Mouse (Mus musculus) retina, embryonic 14.5 days (tissue): ENCODE results near the gene Atxn7l3.

ENCODE experiments used
- DNase-seq: peaks from one replicate; pipeline ENCODE4 v3.0.0-alpha.2; 2015; ENCODE audit warnings: low spot score

Gene Atxn7l3

DNA sequence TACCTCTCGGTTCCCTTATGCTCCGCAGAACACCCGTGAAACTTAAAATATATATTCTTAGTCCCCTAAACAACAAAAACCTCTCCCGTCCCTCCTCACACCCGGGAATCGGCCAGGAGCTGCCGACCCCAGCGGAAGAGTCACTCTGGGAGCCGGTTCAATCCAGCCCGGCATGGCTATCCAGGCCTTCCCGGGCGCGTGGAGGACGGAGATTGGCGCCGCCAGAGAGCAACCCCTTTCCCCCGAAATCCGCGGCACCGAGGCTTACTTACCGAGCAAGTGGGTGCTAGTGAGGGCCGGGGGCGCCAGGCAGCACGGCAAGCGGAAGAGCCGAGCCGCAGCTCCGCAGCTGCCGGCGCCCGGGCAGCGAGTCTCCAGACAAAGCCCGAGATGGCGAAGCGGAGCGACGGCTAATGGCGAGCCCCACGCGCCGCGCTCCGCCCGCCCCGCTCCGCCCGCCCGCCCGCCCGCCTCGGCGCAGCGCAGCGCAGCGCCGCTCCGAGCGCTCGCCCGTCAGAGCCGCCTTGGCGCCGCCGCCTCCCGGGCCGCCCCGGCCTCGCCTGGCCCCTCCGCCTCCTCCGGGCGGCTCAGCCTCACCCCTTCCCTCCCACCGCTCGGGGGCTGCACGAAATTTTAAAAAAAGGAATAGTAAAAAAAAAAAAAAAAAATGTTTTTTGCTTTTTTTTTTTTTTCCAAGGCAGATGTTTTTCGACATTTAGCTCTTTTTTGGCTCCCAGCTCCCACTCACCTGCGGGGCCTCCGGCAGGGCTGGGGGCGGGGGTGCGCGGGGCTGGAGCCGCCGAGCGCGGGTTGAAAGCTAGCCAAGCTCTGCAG is 22.4 kb upstream of the Atxn7l3 start:
- peak; percentile 61 for DNase-seq

DNA sequence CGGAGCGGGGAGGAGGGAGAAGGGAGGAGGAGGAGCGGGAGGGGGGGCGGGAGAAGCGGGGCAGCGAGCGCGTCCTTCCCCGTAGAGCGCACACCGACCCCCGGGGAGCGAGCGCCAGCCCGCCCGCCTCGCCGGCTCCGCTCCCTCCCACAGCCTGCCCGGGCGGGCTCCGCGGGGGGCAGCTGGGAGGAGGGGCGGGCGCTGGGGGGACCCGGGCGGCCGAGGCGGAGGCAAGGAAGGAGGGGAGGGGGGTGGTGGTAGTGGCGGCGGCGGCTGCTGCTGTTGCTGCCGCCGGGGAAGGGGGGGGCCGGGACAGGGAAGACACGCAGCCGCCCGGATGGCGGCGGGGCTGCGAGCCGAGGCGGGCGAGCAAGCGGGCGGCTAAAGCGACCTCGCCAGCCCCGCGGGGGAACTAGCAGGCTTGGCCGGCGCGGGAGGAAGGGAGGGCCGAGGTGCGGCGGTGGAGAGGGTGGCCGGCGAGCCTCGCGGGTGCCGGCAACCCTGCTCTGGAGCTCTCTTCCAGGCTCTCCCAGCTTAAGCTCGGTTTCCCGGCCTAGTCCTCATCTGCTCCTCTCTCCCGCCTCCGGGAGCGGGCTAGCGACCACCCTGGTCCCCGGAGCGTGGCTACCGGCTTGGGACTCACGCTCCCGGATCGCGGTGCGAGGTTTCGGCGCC is 21.6 kb upstream of the Atxn7l3 start:
- peak; percentile 71 for DNase-seq

DNA sequence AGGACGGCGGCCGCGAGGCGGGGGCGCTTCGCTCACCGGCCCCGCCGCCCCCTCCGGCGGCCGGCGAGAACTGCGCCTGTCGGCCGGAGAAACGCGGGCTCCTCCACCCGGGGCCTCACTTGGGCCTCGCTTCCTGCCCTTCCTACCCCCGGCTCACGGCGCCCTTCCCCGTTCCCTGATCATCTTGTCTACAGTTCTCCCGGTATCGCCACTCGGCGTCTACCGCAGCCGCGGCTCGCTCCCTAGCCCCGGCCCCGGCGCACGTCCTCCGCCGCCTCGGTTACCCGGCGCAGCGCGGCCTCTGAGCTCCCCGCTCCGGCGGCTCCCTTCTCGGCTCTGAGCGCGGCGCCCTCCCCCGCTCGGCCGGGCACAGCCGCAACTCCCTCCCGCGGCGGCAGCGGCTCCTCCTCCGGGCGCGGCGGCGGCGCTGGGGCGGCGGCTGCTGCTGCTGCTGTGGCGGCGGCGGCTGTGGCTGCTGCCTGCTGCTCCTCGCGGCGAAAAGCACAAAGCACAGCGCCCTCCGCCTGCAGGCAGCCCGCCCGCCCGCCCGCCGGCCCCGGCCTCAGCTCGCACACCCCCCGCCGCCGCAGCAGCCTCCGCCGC is 21.0 kb upstream of the Atxn7l3 start:
- DNase-seq: peak; percentile 72

- peak; percentile 83 for DNase-seq
These were observed 20.3 kb upstream of the Atxn7l3 start for GRCm38 (mm10) chr11:102316572-102317297.

GRCm38 (mm10) chr11:102315690-102316571 is 19.5 kb upstream of the Atxn7l3 start:
- peak; percentile 27 for DNase-seq

DNA sequence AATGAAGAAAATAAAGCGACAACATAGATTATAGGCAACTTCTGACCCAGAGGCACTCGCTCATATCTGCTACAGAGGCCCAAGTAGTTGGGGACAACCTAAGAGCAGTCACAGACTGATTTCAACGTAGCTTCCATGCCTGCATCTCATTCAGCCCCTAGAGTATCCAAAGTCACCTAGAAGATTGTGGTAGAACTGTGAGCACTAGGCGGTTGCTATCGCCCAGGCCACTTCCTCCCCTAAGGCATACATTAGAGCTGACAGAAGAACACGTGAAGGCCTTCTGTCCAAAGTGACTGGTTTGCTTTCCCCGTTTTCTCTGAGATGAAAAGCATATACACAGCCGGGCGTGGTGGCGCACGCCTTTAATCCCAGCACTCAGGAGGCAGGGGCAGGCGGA is 17.9 kb upstream of the Atxn7l3 start:
- no peak for DNase-seq

GRCm38 (mm10) chr11:102312586-102312985 is 16.2 kb upstream of the Atxn7l3 start:
- DNase-seq: no peak

GRCm38 (mm10) chr11:102311966-102312365 is 15.5 kb upstream of the Atxn7l3 start:
- no peak for DNase-seq

DNA sequence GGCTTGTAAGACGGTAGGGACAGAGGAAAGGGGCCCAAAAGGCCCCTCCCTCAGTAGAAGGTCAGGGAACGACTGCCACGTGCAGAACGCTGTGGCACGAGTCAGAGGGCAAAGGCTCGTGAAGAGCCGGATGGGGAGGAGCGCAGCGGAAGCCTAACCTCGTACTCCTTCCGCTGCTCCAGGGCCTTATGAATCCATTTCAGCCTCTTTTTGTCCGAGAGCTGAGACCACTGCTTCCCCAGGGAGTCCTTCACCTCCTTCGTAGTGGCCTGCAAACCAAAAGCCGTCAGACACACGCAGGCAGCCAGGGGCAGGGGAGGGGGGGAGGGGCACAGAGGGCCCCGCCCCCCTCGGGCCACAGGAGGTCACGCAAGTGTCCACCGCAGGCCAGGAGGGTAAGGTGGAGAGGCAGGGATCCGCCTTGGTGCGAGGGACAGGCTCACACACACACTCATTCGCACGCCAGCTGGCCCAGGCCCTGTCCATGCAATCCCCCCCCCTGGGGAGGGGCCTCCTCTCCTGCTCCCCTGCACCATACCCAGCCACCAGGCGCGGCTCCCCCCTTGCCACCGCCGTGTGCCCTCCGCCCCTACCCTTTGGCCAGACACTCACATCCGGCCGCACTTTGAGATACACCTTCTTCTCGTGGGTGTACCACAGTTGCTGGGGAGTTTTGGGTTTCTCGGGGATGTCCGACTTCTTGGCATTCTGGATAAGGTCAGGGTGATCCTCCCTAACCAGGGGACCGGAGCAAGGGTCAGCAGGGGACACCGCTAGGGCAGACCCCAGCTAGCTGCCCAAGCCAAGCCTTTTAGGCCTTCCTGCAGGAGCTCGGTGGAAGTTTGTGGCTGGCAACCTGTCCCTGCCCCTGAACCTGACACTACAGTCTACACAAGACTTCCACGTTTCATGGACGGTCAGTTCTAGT is 14.6 kb upstream of the Atxn7l3 start:
- DNase-seq: no peak

GRCm38 (mm10) chr11:102309821-102310617 is 13.6 kb upstream of the Atxn7l3 start:
- no peak for DNase-seq

GRCm38 (mm10) chr11:102308979-102309378 is 12.5 kb upstream of the Atxn7l3 start:
- peak; percentile 99 for DNase-seq

- no peak for DNase-seq
These were observed 11.7 kb upstream of the Atxn7l3 start for GRCm38 (mm10) chr11:102308104-102308503.

- DNase-seq: no peak
These were observed 8.9 kb upstream of the Atxn7l3 start for GRCm38 (mm10) chr11:102305359-102305758.

GRCm38 (mm10) chr11:102304141-102304540 is 7.7 kb upstream of the Atxn7l3 start:
- DNase-seq: no peak

GRCm38 (mm10) chr11:102299839-102300238 is 3.4 kb upstream of the Atxn7l3 start:
- DNase-seq: peak; percentile 79

DNA sequence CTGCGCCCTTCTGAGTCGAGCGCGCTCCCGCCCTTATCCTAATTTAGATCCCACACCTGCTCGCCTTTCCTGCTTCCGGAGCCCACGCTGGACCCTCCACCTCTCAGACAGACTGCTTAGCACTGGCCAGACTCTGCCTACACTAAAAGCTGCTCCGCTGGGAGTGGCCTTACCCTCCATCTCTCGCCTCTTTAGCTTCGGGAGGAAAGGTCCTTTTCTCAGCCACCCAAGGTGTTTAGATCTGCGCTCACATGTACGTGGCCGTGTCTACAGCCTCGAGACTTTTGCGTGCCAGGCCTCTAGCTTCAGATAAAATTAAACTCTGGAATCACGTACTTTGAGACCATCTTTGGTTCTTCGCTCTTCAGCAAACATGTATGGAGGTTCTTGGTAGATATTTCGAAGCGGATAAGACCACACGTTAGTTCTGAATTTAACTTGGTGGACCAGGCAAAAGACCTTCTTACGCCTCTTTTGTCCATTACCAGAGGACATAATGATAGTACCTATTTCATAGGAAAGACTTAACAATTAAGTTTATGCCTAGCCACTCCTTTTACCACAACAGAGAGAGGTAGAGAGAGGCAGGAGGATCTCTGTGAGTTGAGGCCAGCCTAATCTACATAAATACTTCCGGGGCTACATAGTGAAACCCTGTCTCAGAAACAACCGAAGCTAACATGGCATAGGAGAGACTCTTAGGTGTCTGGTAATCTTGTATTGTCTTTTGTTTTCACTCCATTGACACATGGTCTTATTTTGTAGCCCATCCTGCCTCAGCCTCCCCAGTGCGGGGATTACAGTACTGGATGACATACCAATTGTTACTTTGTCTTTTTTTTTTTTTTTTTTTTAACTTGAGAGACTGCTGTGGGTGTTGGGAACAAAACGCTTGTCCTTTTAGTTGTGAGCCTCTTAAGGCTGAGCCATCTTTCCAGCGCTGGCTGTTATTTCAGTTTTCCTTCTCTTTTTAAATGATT is 1.4 kb upstream of the Atxn7l3 start:
- DNase-seq: no peak

DNA sequence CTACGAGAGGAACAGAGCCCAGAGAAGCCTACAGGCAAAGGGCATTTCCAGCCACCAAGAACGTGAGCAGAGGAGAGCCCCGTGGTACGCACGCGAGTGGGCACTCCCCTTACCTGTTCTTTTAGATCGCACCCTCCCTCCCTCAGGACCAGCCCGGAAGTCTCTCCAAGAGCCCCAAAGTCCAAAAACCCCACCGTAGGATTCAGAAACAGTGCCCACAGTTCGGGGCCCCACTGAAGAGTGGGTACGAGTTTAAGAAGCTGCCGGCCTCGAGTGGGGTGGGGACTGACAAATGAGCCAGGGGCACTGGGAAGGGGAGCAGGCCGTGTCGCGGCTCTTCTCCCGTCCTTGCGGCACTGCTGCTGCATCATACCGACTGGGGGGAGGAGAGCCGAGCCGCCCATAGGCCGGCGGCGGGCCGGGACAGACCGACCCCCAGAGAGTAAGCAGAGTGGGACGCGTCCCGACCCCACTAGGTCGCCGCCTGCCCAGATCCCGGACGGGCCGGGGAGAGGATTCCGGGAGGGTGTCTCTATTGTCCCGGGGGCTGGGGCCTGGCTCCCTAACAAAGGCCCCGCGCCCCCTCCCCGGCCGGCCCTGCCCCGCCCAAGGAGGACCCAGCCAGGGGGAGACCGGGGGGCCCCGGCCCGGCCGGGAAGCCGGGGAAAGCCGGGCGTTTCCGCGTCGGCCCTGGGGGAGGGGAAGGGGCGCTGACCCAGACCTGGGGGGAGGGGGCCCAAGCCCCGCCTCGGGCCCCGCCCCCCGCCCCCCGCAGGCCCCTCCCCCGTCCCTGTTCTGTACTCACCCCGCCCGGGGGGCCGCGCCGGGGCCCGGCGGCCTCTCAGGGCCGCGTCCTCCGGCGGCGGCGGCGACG is 596 bp downstream of the Atxn7l3 start:
- DNase-seq: peak; percentile 71
